Mouse (Mus musculus) right cerebral cortex, postnatal 36 days (tissue): ENCODE results near the gene Slmap.
A peak's percentile ranks its signal among the peaks of the same experiment; 100 is the strongest.
"Not testable (repeated sequence)": the region's sequence is repeated elsewhere in the genome, so short reads cannot be mapped to it uniquely, and the experiment has no call there.

Source experiments
- DNase-seq, 2 experiments: peaks; one replicate each; pipeline ENCODE4 v3.0.0; 2022; ENCODE audit warnings: low spot score in 2 of 2, mixed read lengths in 1 of 2

Gene Slmap

GRCm38 (mm10) chr14:26534757-26535479 lies at the start of gene Slmap:
Slmap (minus strand) TSS chr14:26534931.
- peak; percentile 96 to 98 for DNase-seq

- DNase-seq, result no peak
Observed at GRCm38 (mm10) chr14:26583645-26584044, 48.9 kb upstream of the Slmap start.

- DNase-seq, result peak; percentile 75 to 85
Observed at GRCm38 (mm10) chr14:26579346-26580343, 44.9 kb upstream of the Slmap start.

GRCm38 (mm10) chr14:26578791-26579191 lies 44.1 kb upstream of the Slmap start:
- DNase-seq, result no peak

GRCm38 (mm10) chr14:26576255-26576780 lies 41.6 kb upstream of the Slmap start:
- DNase-seq, result no peak

- DNase-seq, result not testable (repeated sequence)
Observed at GRCm38 (mm10) chr14:26573556-26573955, 38.8 kb upstream of the Slmap start, which contains the start of gene Dennd6a. Dennd6a (plus strand) TSS chr14:26573856.

- no peak for DNase-seq
Observed at GRCm38 (mm10) chr14:26571951-26572675, 37.4 kb upstream of the Slmap start.

GRCm38 (mm10) chr14:26569880-26570279 lies 35.1 kb upstream of the Slmap start:
- no peak for DNase-seq

- no peak for DNase-seq
Observed at GRCm38 (mm10) chr14:26562247-26562646, 27.5 kb upstream of the Slmap start.

- DNase-seq, result peak; percentile 29 to 61
Observed at GRCm38 (mm10) chr14:26558536-26558935, 23.8 kb upstream of the Slmap start.

GRCm38 (mm10) chr14:26557581-26557980 lies 22.9 kb upstream of the Slmap start:
- DNase-seq, result no peak

- no peak for DNase-seq
Observed at GRCm38 (mm10) chr14:26552853-26553252, 18.1 kb upstream of the Slmap start.

- DNase-seq, result no peak
Observed at GRCm38 (mm10) chr14:26552441-26552840, 17.7 kb upstream of the Slmap start.

GRCm38 (mm10) chr14:26550712-26551111 lies 16.0 kb upstream of the Slmap start:
- no peak for DNase-seq

- DNase-seq, result no peak
Observed at GRCm38 (mm10) chr14:26547516-26548488, 13.1 kb upstream of the Slmap start.

- no peak for DNase-seq
Observed at GRCm38 (mm10) chr14:26542136-26542535, 7.4 kb upstream of the Slmap start.

- no peak for DNase-seq
Observed at GRCm38 (mm10) chr14:26540577-26540976, 5.8 kb upstream of the Slmap start.

GRCm38 (mm10) chr14:26539241-26539640 lies 4.5 kb upstream of the Slmap start:
- peak in 1 of 2 experiments; percentile 59 for DNase-seq

- no peak for DNase-seq
Observed at GRCm38 (mm10) chr14:26533821-26534756, 642 bp downstream of the Slmap start.
